Mouse (Mus musculus) c-Kit-positive CD71-negative TER-119-negative erythroid progenitor cells, embryonic 14.5 days (primary cell): Measurements from ENCODE around the gene Tmem91.

ENCODE experiments used
- DNase-seq: peaks from one replicate; pipeline ENCODE4 v3.0.0-alpha.2; 2013; ENCODE audit warnings: low read depth

Gene Tmem91

DNA sequence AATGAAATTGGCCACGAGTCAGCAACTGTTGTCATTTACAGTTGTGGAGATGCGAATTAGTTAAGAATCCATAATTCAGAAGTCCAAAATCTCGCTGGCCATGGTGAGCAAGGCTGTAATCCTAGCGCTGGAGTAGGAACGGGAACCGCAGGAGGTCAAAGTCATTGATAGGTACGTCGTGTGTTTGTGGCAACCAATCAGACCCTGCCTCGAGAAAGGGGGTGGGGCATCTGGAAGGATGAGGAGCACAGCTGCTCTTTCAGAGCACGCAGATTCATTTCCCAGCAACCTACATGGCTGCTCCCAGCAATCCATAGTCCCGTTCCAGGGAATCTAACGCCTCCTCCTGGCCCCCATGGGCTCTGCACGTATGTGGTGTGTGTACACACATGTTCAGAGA is 24.9 kb upstream of the Tmem91 start:
- no peak for DNase-seq

DNA sequence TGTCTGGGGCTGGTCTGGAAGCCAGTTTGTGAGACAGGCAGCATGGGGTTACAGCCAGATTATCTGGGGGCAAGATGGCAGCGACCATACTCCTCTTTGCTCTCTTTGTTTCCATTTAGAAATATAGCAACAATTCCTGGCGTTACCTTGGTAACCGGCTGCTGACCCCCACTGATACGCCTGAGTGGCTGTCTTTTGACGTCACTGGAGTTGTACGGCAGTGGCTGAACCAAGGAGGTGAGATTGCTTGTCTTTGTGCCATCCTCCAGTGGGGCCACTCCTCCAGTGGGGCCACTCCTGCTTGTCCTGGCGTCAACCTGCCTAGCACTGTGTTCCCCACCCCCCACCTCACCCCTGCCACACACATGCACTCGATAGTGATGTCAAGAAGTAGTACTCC is 19.1 kb upstream of the Tmem91 start:
- DNase-seq, result no peak

DNA sequence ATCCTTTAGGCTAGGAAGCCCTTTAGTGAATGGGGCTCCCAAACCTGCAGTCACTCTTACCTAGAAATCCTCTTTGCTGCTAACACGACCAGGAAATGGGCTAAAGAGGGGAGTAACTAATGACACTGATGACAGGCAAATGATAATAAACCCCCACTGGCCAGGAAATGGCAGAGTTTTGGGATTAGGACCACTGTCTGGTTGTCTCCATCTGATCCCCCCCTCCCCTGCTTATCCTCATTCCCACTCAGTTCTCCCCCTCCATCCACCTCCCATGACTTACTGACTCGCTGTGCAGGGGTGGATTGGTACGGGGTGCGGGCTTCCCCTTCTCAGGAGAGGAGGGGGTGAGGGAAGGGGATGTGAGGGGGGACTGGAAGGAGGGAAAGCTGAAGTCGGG is 15.1 kb upstream of the Tmem91 start:
- DNase-seq, result no peak

DNA sequence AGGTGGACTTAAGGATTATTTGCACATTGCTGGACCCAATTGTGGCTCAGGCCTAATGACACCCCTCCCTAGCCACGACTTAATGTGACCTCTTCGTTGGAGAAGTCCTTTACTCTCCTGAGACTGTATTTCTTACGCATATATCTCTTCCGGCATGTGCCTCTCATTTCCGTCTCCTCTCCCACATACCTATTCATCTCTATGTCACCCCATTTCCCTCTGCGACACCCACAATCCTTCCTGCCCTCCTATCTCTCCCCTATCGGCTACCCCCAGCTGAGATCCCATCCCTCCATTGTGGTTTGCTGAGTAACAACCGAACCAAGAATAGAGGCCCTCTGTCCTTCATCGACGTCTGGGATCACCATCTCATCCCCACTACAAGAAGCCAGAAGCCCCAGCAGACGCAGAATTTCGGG is 14.6 kb upstream of the Tmem91 start:
- DNase-seq, result peak; percentile 60

DNA sequence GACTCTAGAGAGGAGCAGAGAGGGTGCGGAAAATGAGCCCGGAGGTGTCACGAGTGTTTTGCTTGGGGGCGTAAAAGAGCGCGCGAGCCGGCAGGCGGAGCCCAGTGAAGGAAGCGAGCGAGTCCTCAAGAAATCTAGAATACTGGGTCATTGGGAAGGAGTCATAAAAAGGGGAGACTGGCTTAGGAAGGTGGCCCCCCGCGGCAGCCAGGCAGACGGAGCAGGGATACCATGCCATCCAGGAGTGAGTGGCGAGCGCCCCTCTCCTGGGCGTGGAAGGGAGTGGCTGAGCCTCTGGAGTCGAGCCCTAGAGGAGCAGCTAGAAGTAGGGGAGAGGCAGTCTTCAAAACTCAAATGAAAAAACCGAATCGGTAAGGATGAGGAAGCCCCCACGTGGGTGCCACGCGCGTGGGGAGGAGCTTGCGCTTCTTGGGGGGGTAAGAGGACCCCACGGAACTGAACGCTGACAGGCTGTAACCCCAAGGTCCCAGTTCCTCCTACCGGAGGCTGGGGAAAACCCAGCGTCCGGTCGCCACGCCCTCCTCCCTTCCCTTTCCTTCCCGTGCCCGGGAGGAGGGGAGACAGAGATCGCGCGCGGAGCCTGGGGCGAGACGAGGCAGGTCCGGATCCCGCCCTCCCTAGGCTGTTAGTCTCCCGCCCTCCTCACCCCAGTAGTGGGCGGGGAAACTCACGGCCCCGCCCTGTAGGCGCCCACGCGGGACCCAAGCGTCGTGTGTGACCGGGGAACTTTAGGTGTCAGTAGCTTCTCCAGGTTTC is 14.0 kb upstream of the Tmem91 start:
- DNase-seq, result peak; percentile 80

DNA sequence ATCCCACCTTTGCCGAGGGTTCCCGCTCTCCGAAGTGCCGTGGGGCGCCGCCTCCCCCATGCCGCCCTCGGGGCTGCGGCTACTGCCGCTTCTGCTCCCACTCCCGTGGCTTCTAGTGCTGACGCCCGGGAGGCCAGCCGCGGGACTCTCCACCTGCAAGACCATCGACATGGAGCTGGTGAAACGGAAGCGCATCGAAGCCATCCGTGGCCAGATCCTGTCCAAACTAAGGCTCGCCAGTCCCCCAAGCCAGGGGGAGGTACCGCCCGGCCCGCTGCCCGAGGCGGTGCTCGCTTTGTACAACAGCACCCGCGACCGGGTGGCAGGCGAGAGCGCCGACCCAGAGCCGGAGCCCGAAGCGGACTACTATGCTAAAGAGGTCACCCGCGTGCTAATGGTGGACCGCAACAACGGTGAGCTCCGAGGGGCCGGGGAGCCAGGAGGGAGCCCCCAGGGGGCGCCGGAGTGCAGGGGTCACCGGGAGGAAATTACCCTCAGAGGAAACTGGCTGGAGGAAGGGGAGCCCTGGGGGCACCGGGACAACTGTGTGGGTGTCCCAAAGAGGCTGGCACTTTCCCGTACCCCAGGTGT is 12.9 kb upstream of the Tmem91 start:
- no peak for DNase-seq

DNA sequence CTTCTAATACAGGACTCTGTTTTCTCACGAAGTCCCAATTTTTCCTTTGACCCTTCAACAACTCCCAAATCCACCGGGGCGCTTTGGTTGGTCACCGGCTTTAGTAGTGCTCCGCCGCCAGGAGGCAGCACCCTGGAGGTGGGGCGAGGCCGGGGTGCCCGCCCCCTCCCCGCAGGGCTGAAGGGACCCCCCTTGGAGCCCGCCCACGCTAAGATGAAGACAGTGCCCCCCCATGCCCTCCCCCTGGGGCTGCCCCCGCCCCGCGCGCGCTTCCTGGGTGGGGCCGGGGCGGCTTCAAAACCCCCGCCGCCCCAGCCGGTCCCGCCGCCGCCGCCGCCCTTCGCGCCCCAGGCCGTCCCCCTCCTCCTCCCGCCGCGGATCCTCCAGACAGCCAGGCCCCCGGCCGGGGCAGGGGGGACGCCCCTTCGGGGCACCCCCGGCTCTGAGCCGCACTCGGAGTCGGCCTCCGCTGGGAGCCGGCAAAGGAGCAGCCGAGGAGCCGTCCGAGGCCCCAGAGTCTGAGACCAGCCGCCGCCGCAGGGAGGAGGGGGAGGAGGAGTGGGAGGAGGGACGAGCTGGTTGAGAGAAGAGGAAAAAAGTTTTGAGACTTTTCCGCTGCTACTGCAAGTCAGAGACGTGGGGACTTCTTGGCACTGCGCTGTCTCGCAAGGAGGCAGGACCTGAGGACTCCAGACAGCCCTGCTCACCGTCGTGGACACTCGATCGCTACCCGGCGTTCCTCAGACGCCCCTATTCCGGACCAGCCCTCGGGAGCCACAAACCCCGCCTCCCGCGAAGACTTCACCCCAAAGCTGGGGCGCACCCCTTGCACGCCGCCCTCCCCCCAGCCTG is 11.9 kb upstream of the Tmem91 start, which contains the start of gene Tgfb1:
Gene Tgfb1 (plus strand): TSS at position 323 of the 852 bp plus-strand sequence.
- peak; percentile 65 for DNase-seq

DNA sequence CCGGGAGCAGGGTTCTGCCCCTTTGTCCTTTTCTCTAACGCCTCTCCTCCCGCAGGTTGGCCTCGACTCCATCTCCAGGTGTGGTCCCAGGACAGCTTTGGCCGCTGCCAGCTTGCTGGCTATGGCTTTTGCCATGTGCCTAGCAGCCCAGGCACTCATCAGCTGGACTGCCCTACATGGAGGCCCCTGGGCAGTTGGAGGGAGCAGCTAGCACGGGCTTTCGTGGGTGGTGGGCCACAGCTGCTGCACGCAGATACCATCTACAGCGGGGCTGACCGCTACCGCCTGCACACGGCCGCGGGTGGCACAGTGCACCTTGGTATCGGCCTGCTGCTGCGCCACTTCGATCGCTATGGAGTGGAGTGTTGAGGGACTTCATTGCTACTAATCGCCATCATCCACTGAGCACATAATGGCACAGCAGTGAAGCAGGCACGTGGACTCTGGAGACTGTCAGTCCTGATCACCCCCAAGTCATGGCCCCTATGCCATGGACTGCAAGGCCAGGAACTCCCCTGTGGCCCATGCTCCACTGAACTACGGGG is 11.0 kb upstream of the Tmem91 start:
- DNase-seq, result no peak

DNA sequence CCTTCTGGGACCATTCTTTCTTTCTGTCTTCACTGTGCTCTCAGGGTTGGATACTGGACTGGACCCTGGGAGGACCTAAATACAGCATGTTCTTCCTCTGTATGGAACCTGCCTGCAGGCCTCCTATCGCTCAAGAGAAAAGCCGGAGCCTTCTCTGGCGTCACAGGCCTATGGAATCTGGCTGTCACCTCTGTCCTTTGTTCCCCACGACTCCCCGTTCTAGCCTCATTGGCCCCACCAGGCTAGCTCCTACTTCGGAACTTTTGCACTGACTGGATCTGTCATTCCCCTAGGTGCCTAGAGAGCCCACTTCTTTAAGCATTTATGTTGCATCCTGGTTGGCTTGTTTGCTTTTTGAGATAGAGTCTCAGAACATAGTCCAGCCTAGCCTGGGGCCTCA is 9.7 kb upstream of the Tmem91 start:
- DNase-seq, result no peak

DNA sequence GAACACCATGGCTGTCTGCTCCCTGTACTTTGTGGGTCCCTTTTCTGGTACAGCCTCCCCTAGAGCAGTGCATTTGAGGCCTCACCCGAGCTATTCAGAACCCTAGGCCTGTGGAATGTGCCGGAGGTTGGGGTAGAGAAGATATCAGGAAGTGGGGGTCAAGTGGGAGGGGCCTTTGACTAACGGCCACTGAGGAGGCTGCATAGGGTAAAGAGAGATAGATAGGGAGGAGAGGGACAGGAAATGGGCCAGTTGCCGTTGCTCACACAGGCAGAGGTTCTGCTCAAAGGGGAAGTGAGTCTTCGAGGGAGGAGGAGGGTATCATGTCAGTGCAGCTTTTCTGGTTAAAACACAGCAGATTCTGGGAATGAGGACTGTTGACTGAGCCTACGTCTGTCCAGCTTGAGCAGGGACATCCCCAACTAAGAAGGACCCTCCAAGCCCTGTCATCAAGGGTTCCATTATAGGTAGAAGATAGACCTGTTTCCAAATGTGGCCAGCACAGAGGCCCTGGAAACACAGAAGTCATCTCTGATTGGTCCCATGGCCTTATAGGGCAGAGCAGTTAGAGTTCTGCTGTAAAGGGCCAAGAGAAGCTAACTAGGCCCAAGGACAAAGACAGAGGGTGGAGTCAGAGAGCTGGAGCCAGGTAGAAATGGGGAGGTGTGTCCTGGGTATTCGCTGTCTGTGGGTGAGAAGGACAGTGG is 8.7 kb upstream of the Tmem91 start:
- peak; percentile 70 for DNase-seq

DNA sequence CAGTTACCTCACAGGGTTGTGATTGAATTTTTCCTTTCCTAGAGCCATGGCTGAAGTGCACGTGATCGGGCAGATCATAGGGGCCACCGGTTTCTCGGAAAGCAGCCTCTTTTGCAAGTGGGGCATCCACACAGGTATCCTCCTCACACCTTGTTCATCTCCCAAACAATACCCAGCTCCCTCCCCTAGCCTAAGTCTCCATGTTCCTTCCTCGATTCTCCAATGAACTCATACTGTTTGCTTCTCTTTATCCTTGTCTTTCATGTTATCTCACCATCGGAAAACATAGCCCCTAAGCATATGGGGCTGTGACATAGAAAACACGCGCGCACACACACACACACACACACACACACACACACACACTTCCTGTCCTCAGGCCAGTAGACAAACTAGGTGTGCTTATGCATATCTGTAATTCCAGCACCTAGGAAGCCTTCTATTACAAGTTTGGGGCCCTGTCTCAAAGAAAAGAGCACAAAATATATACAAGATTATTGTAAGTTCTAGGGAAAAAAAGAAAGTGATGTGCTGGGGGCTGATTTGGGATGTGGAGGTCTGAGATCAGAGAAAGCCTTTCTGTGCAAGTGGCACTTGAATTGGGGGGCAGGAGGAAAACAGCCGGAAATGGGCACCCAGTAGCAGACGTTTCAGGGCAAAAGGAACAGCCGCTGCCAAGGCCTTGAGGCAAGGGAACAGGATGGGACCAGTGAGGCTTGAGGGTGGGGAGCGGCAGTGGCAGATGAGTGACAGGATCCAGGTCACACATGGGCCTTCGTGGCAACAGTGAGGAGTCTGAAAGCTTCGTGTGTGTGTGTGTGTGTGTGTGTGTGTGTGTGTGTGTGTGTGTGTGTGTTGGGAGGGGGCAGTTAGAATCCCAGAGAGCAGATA is 6.6 kb upstream of the Tmem91 start:
- DNase-seq, result no peak

DNA sequence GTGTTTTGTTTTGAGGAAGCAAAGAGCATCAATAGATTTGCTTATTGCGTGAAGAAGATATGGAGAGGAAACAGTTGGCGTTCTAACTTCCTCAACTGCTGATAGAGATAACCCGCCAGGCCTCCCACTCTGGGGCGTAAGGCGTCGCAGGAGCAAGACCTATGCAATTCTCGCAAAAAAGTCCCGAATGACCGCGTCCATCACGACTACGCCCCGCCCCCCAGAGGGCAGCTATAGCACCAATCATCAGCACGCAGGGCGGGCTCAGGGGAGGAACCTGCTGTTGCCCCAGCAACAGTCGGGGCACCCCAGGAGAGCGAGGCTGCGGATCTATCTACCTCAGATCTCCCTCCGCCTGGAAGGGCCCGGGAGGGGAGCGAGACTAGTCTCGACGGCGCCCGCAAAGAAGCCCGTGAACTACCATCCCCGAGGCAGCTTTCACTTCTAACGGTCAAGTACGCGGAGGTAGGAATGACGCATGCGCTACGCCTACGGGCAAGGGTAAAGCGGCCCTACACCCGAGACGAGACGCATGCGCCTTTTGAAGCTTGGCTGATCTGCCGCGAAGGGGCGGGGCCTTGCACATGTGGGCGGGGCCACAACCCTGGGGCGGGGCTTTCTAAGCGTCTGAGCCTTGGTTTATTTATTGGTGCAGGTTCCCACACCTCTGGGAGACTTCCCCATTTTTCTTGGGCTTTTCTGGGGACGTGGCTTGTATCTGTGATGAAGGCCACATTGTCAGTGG is 5.7 kb upstream of the Tmem91 start, which contains the start of gene B9d2:
Gene B9d2 (plus strand): TSS at position 267 of the 745 bp plus-strand sequence.
- peak; percentile 98 for DNase-seq

DNA sequence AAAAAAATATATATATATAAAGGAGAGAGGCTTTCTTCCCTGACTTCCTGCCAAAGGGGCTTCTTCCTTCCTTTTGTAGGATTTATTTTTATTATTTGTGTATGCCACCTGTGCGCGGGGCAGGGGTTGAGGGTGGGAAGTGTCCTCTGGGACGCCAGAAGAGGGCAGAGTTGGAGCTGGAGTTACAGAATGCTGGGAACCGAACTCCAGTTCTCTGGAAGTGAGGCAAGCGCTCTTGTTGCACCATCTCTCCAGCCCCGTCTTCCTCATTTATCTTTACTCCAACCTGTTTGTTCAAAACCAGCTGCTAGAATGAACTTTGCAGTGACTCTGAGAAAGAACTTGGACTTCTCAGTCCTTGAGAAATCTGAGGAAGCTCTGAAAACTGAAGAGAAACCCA is 5.0 kb upstream of the Tmem91 start:
- no peak for DNase-seq

DNA sequence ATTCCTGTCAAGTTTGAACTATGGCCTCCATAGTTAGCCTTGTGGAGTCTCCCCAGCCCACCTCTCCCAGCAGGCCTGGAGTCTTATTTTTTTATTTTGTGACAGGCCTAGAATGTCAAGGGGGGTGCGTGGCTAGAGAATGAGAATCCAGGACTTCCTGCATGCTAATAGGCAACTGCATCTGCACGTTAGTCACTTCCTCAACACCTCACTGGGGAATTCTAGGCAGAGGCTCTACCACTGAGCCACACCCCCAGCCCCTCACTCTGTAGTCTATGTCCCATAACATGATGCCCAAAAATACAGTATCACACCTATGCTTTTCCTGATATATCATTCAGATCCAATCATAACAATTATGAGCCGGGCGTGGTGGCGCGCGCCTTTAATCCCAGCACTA is 2.0 kb upstream of the Tmem91 start:
- DNase-seq, result no peak

DNA sequence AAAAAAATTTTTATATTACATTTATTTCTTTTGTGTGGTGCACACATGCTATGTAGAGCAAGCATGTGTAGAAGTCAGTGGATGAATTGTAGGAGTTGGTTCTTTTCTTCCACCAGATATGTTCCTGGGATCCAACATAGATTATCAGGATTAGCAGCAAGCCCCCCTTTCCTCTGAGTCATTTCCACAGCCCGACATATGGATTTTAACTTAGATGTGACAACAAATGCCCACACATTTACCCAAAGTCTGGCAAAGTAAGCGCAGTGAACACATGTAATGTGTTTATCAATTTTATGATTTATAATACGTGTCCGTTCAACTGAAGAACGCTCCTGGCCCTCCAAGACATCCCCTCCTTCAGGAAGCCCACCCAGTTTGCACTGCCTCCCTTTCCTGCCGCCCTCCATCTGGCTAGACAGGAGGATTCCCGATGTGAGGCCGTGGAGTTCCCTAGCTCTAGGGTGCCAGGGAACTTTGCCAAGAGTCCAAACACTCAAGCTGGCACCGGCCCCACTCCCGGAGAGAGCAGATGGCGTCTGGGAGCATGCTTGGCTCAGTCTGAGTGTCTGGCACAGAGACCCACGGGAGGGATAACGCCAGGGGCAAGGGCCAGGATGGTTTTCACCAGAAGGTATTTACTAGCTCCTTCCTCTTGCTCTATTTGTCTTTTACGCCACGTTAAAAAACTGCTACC is 1.3 kb upstream of the Tmem91 start:
- DNase-seq, result no peak

DNA sequence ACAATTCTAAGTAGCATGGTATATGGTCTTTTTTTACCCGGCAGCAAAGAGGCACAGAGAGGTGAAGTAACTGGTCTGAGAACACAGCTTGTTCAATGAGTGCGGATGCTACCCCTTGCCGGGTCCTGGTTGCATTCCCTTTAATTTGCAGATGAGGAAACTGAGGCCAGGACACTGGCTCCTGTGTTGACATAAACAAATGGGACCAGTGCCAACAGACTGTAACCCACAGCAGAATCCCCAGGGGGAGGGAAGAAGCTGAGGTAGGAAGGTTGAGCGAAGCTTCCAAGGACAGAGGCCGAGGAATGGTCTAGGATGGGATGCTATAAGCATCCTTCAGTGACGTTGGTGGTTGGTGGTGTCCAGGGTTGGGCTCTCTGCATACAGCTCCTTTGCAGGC is 439 bp upstream of the Tmem91 start:
- no peak for DNase-seq

DNA sequence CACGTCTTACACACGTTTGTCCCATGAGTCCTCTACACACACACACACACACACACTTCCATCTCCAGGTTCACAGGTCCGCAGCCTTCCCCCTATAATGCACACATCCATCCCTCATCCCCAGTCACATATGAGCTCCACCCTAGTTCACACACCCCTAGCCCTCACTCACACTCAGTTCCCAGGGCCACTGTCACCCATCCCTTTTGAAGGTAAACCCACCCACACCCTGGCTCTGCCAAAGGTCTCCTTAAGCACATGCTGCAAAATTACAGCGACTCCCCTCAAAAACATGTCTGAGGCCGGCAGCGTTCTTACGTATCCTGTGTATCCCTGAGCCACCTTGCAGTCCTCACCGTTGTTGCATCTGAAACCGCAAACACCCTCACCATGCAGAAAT is 669 bp downstream of the Tmem91 start:
- DNase-seq, result no peak

DNA sequence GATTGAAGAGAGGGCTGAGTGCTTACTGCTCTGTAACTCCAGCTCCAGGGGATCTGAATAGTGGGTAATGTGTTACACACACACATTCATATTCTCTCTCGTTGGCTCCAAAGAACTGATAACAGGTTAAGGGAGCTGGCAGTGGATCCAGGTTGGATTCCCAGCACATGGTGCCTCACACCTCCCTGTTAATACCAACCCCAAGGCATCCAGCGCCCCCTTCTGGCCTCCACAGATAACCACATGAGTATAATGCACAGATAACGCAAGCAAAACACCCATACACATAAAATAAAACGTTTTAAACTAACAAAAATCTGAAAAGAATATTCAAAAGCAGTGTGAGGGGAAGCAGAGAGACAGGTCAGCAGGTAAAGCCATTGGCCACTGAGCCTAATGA is 2.5 kb downstream of the Tmem91 start:
- no peak for DNase-seq

DNA sequence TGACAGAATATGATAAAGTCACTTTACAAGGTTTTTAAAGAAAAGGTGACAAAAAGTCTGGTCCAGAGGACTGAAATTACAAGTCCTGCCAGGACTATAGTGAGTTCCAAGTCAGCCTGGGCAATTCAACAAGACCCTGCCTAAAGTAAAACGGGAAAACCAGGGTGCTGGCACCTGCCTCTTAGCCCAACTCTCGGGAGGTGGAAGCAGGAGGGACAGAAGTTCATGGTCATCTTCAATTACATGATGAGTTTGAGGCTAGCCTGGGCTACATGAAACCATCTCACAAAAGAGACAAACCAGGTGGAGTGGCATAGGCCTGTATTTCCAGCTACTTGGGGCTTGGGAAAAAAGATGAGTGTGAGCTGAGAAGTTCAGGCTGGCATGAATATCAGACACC is 3.3 kb downstream of the Tmem91 start:
- no peak for DNase-seq

DNA sequence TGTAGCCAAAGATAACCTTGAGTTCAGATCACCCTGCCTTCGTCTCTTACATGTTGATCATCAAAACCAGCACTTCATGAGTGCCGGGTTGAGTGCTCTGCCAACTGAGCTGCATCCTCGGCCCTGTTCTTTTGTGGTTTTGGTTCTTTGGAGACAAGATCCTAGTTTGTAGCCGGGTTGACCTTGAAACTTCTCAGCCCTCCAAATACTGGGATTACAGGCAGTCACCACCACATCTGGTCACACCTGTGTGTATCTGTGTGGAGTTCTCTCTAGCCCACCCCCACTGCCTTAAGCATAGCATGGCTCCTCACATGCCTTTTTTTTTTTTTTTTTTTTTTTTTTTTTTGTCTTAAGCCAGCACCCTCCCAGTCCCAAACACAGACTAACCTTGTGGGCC is 4.9 kb downstream of the Tmem91 start:
- DNase-seq, result no peak
